Mouse (Mus musculus) CD4-positive, CD25-positive, alpha-beta regulatory T cell, adult 9 weeks (primary cell): Measurements from ENCODE around the gene Srpk3. TPM values are rescaled to one million over a fixed set of nuclear protein-coding genes. Genes with fewer than 3 reads are reported as not detected.

Experiments
- polyA plus RNA-seq: library from polyadenylated mRNA; unstranded; fragments of 100-300 nt; shearing (Covaris generic); gene quantifications from one replicate; pipeline ENCODE4 v1.2.1, GENCODE M21; 2017

Srpk3 gene
- polyA plus RNA-seq: 0.96 TPM

DNA sequence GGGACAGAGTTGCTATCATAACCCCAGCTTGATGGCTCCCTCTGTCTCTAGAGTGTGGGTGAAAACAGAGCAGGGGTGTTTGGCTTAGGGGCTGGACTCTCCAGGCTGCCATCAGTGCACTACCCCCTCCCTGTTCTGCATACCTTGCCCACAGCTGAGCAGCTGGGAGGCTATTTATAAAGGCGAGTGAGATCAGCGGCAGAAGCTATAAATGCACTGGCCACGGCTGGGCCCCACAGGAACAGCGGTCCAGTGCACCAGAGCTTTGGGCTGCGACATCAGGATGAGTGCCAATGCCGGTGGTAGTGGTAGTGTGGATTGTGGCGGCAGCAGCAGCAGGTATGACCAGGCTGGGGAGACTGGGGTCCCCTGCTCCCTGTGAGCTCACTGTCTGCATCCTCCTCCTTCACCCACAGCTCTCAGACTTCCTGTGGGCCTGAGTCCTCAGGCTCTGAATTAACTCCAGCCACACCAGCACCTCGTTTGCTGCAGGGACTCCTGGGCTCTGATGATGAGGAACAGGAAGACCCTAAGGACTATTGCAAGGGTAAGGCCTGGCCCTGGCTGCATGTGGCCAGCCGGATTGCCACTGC is at the start of gene Srpk3:
Gene Srpk3 (plus strand): TSS at position 238 of the 593 bp plus-strand sequence.

DNA sequence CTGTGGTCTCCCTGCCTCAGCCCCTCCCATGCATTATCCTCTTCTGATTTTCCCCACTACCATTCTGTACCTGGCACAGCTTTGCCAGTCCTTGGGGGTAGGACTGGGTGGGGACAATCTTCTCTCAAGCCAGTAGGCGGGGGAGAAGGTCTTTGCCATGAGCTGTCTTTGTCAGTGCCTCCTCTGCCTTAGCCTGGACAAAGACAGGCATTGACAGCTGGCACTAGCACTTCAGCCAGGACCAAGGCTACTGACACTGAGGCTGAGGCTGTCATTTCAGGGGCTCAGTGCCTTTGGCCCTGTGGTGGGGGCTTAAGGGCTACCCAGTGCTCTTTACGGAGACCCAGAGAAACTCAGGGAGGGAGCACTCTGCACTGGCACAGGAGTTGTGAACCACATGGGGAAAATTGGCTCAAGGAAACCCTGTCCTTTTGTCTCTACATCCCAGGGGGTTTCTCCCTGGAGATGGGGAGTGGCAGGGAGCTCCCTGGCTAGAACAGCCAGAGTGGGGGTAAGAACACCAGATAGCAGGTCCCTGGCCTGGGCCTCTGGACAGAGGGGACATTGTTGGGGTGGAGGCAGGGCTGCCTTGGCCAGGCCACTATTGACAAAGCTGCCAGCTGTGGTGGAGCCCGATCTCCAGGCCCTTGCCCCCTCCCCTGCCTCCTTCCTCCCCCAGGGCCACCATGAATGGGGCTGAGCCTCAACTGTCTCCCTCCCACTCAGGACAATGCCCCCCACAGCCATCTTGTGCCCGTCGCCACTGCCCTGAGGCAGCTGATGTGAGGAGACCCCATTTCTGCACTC is 17.7 kb upstream of the Srpk3 start, which contains the start of gene Plxnb3:
Gene Plxnb3 (plus strand): TSS at position 757 of the 807 bp plus-strand sequence.

DNA sequence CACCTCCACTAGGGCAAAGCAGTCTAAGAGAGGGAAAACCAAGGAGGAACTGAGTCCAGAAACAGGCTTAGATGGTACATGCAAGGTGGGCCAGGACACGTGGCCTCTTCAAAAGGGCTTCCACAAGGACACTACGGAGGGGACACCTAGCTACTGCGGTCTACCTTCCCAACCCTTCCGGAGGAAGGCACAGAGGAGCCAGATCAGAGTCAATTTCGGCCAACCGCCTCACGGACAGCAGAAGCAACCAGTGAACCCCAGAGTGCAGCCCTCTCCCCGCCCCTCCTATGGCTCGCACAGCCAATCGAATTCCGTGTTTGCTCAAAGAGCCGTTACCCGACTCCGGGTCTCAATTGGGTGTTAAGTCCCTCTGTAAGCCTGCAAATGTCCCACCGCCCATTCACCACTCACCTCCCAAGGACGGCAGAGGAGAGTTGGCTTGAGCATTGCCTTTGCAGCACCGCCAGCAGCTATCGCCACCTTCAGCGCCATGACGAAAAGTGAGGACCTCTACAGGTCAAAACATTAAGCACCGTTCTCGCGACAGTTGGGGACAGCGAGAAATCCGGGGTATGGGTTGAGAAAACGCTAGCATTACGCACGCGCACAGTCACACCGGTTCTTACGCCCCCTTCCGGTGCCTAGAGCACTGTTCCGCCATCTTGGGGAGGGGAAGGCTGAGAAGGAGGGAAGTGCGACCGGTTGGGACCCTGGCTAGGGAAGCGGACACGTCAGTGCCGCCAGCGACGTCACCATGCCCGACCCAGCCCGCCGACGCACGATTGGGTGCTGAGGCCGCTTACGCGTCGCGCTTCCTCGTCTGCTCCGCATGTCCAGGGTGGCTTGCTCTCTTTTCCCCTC is 12.4 kb downstream of the Srpk3 start, which contains the start of the genes Idh3g and Ssr4:
Gene Idh3g (minus strand): TSS at position 534 of the 861 bp plus-strand sequence.
Gene Ssr4 (plus strand): TSS at position 665 of the 861 bp plus-strand sequence.

DNA sequence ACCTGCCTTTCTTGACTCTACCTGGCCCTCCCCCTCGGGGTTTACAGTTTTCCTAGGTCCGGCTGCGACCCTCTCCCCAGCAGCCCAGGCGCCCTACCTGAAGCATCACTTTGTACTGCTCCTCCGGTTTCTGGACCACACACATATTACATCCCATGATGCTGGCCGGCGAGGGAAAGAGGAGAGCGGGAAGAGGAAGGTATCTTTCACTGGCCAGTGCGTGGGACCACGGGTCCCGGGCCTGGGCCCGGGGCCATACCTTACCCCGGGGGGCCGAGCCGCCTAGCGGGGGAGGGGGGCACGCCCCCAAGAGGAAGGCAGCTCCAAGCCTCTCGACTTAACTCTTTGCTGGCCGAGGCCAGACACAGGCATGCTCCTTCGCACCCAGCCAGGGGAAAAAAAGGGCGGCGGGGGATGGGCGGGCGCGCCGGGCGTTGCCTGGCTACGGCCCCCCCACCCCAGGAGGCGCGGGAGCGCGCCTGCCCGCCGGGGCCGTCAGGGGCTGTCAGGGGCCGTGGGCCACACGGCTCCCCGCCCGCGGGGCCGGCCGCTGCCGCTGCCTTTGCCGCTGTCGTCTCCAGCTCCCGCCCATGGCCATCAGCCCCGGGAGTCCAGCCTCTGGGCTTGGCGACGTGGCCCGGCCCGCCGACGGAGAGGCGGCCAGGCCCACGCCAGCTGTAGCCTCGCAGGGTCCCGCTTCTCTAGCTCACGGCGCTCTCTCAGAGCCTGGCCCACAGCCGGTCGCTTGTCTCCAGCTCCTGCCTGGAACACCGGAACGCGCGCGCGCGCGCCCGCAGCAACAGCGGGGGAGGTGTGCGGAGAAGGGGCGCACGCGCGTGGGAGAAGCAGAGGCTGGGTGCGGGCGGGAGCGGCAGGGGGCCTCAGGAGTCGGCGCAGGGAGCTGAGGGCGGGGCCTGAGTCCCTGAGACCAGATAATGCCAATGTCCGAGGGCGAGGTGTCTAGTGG is 50.3 kb downstream of the Srpk3 start, which contains the start of gene Pdzd4:
Gene Pdzd4 (minus strand): TSS at position 785 of the 967 bp plus-strand sequence.

Other genes with a start within 250 kb of the Srpk3 start
- 0.36 TPM for gene Dusp9, start 135.0 kb upstream of the Srpk3 start, polyA plus RNA-seq
- 3.1 TPM for gene Pnck, start 114.3 kb upstream of the Srpk3 start, polyA plus RNA-seq
- 0.22 TPM for gene Slc6a8, start 101.3 kb upstream of the Srpk3 start, polyA plus RNA-seq
- 339 TPM for gene Bcap31, start 58.2 kb upstream of the Srpk3 start, polyA plus RNA-seq
- 48.6 TPM for gene Abcd1, start 57.8 kb upstream of the Srpk3 start, polyA plus RNA-seq
- gene Plxnb3, start 17.3 kb upstream of the Srpk3 start, polyA plus RNA-seq: not detected
- gene Idh3g, start 12.5 kb downstream of the Srpk3 start, polyA plus RNA-seq: 255 TPM
- 250 TPM for gene Ssr4, start 12.6 kb downstream of the Srpk3 start, polyA plus RNA-seq
- gene Pdzd4, start 50.6 kb downstream of the Srpk3 start, polyA plus RNA-seq: 0.30 TPM
- gene Avpr2, start 117.7 kb downstream of the Srpk3 start, polyA plus RNA-seq: 3.9 TPM
- 6.8 TPM for gene L1cam, start 121.7 kb downstream of the Srpk3 start, polyA plus RNA-seq
- gene Arhgap4, start 147.5 kb downstream of the Srpk3 start, polyA plus RNA-seq: 298 TPM
- 244 TPM for gene Naa10, start 147.5 kb downstream of the Srpk3 start, polyA plus RNA-seq
- 7.6 TPM for gene Renbp, start 156.4 kb downstream of the Srpk3 start, polyA plus RNA-seq
- gene Hcfc1, start 192.0 kb downstream of the Srpk3 start, polyA plus RNA-seq: 61.5 TPM
- gene Irak1, start 249.5 kb downstream of the Srpk3 start, polyA plus RNA-seq: 20.0 TPM